Mouse (Mus musculus) 3T3-L1 (cell line): Measurements from ENCODE around the gene Lrrc66.

Source experiments
- DNase-seq: peaks from one replicate; pipeline ENCODE4 v3.0.0-alpha.2; 2015; ENCODE audit warnings: low read depth, low spot score

Gene Lrrc66

DNA sequence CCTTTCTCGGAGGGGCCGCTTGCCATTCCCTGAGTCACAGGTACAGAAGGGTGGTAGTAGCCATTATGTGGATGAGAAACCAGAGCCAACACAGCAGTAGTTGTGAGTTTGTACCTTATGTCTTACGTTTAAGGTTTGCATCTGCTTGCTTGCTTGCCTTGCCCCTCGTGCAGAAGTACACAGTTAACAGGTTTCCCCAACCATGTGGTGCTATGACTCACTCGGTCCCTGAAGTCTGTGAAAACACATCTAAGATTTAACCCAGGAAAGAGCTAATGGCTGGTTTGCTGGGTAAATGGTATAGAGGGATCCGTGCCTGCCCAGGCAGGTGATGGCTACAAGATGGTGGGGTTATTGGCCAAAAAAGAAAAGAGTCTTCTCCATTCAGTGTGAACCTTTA lies 73.6 kb downstream of the Lrrc66 start:
- no peak for DNase-seq

DNA sequence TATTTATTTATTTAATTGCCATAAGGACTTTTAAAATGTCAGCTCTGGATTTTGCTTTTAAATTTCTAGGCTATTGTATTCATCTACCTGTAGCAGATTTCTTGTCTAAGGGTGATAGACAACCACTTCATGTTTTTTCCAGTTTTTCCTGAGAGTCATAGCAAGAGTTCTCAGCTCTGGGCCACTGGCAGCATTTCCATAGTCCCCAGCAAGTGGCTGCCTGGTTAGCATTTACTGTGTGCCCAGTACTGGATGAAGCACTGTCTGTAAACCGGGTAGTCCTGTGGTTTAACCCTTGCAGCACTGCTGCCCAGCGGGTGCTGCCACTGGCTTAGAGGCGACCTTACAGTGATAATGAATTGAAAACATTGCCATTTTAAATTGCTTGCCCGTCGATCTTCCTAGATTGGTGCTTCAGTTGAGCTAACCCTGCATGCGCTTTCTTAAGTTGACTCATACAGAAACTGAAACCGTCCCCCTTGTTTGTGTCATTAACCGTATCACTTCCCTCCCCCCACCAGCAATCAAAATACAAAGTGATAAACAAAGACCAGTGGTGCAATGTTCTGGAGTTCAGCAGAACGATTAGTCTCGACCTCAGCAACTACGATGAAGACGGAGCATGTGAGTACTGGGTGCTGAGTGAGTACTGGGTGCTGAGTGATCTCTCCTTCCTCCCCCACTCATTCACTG lies 75.4 kb downstream of the Lrrc66 start:
- no peak for DNase-seq
